Mouse (Mus musculus) testis, adult 2 months (tissue): ENCODE measurements at regions not wholly inside any gene's neighbourhood (a gene's known extent, or its start where the extent isn't known, plus 50 kb on each side); places are given as distances from the start of the nearest gene placed in this dataset.

Experiments used
- CTCF ChIP-seq: fragments of 200-500 bp; IDR thresholded peaks from 2 replicates; pipeline ENCODE4 v1.5.1; 2012; ENCODE audit warnings: low read depth, mild to moderate bottlenecking, inconsistent platforms, low read length, moderate library complexity; ENCODE audit not compliant: control insufficient read depth, insufficient read depth, insufficient replicate concordance
- POLR2A ChIP-seq: fragments of 200-500 bp; IDR thresholded peaks from 2 replicates; pipeline ENCODE4 v1.6.1; 2012; ENCODE audit warnings: low read depth, mild to moderate bottlenecking, inconsistent platforms, low read length, moderate library complexity; ENCODE audit not compliant: control insufficient read depth

DNA sequence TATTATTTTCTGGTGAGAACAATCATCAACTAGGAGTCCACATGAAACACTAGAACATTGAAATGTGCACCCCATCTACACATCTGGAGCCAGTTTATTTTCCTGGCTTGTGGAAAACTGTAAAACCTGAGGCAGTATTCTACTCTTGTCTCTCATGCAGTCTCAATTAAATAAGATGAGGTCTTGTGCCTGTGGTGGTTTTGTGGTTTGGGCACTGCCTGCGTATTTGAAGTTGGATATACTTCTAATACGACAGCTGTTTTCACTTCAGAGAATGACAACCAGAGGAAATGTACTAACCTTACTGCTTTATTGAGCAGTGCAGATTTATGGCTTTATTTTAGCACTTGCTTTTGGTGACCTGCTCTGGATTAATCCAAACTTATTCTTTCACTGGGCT is 499.3 kb upstream of the Slc8a1 start:
- no peak for TF ChIP-seq CTCF
- no peak for TF ChIP-seq POLR2A
